Mouse (Mus musculus): ENCODE measurements around the gene Slc28a3. TPM values are rescaled to one million over a fixed set of nuclear protein-coding genes. Genes with fewer than 3 reads are reported as not detected.

Gene Slc28a3
- under 1 TPM; 0.07 to 0.85 TPM for total RNA-seq (2021)
- long read RNA-seq, experiment 1, partial matches to known transcripts, result 1 of 1 reads
- long read RNA-seq, experiment 1, other reads (novel, unspliced or antisense), result 0 of 1 reads
- long read RNA-seq, experiment 2, result 0 reads

- DNase-seq (ENCODE audit: low spot score in 2 of 2), result no peak
Observed at GRCm38 (mm10) chr13:58610716-58611115, at the start of gene Slc28a3. Slc28a3 (minus strand) TSS chr13:58610877.

DNA sequence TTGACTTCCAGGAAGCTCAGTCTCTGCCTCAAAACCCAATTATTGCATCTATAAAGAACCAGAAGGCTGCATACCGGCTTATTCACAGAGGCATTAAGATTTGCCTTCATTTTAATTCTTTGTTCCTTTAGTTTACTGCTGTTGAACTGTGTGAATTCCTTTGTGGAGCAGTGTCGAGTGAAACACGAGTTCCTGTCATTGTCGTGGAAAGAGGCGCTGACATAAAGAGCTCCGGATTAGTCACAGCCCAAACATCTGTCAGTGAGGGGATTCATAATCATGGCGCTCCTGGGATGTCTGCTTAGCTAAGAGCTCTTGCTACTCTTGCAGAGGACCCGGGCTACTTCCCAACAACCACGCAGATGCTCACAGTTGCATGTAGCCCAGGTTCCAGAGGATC, 47.3 kb upstream of the Slc28a3 start:
- no peak for DNase-seq (ENCODE audit: low spot score in 2 of 2)

DNA sequence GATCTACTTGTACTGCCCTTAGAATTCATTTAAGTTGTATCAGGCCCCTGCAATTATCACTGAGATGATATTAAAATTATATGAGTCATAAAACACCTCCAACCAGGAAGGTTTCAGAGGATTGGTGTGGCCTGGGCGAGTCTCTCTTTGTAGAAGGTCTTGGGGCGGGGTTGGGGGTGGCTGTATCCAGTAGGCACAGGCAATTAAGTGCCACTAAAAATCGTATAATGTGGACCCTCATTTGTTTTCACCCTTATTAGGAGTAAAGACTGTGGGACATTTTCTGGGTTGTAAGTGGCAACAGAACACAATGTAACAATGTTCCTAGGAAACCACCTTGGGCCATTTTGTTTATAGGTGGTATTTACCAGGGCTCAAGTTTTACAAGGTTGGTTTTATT, 46.2 kb upstream of the Slc28a3 start:
- no peak for DNase-seq (ENCODE audit: low spot score in 2 of 2)

- DNase-seq (ENCODE audit: low spot score in 2 of 2), result no peak
Observed at GRCm38 (mm10) chr13:58655552-58655951, 44.9 kb upstream of the Slc28a3 start.

- peak; percentile 54 to 56 for DNase-seq (ENCODE audit: low spot score in 2 of 2)
Observed at GRCm38 (mm10) chr13:58640330-58640729, 29.7 kb upstream of the Slc28a3 start.

DNA sequence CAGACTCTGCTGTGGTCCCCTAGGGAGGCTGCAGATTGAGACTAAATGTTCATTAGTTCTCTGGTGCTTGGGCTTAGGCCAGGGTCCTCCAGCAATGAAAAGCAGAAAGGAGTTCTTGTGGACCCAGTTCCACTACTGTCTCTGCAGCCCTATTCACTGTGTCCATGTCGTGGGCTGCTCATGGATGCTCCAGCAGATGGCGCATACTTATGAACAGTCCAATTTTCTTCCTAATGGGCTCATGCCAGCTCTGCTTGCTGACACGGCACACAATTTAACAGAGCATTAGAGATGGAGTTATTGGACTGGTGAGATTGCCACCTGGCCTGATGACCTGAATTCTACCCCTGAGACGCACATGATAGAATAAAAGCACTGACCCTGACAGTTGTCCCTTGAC, 28.3 kb upstream of the Slc28a3 start:
- peak; percentile 73 to 83 for DNase-seq (ENCODE audit: low spot score in 2 of 2)

GRCm38 (mm10) chr13:58637360-58638002, 26.8 kb upstream of the Slc28a3 start:
- DNase-seq (ENCODE audit: low spot score in 2 of 2), result peak; percentile 59 to 79

- no peak for DNase-seq (ENCODE audit: low spot score in 2 of 2)
Observed at GRCm38 (mm10) chr13:58633887-58634286, 23.2 kb upstream of the Slc28a3 start.

- no peak for DNase-seq (ENCODE audit: low spot score in 2 of 2)
Observed at GRCm38 (mm10) chr13:58630756-58631155, 20.1 kb upstream of the Slc28a3 start.

- DNase-seq (ENCODE audit: low spot score in 2 of 2), result no peak
Observed at GRCm38 (mm10) chr13:58629365-58630050, 18.8 kb upstream of the Slc28a3 start.

DNA sequence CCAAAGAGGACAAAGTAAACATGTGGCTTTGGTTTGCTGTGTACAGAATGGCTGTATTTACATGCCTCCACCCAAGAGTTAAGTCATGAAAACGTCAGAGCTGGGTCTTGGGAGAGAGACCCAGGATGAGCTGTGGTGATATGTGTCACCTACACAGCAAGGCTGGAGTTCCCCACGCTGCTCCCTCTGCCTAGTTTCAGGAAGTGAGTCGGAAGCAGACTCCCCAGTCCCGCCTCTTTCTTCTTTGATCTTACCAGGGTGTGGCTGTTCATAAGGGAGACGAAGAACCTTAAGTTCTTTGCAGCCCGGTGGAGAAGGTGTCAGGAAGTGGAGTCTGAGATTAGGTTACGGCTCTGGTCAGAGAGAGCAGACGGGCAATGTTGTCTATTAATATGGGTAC, 12.0 kb upstream of the Slc28a3 start:
- no peak for DNase-seq (ENCODE audit: low spot score in 2 of 2)

DNA sequence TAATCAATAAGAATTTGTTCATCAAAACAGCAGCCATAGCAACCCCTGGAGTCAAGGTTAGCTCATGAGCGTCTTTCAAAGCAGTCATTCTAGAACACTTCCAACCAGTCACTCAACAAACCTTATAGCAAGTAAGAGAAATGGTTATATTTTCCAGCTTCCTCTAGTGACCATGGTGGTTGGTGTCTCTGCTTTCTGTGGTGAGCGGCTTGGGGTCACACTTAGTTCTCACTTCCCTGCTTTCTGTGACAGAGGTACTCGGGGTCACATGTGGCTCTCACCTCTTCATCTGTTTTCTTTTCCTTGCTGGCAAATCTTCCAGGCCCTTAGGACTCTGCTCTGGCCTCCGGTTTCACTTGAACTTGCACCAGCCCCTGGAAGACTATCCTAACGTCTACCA, 8.6 kb upstream of the Slc28a3 start:
- DNase-seq (ENCODE audit: low spot score in 2 of 2), result no peak

- no peak for DNase-seq (ENCODE audit: low spot score in 2 of 2)
Observed at GRCm38 (mm10) chr13:58610059-58610458, 618 bp downstream of the Slc28a3 start.

DNA sequence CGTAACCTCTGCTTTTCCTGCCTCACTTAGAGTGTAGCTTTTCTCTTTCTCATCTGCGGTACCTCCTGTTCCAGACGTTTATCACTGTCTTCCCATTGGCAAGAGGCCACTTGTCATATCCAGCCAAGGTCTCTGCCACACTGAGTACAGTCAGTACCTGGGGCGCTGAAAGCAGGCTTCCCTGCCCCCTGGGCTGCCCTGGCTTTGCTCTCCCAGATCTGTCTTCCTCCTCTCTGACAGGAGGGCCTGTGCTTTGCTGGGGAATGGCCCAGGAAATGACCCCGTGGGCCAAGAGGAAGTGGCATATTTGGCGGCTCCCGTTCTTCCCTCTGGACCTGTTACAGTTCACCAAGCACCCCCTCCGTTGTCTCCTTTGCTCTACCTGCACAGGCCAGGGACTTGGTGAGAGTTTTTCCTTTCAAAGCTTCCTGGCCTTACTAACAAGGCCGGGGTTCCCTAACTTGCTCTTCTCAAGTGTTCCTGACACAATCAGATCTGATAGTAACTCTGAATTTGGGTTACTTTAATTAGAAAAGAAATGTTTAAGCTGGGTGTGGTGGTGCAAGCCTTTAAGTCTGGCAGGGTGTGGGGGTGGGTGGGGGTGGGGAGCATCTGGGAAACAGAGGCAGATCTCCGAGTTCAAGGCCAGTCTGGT, 9.3 kb downstream of the Slc28a3 start:
- DNase-seq (ENCODE audit: low spot score in 2 of 2), result no peak

DNA sequence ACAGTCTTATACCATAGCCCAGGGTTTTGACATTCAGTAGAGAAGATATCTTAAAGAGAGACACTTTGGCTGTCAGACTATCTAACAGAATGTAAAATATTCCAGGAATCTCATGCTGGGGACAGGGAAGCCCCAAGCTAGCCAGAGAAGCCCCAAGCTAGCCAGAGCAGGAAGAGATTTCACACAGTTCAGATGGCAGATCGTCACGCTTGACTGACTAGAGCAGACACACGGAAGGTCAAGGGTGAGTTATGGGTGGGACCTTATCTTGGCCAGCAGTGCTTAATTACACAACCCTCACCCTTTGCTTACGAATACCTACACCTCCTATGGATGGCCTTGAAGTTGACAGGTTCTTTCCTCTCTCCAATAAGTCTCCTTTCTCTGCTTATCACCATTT, 12.1 kb downstream of the Slc28a3 start:
- no peak for DNase-seq (ENCODE audit: low spot score in 2 of 2)

DNA sequence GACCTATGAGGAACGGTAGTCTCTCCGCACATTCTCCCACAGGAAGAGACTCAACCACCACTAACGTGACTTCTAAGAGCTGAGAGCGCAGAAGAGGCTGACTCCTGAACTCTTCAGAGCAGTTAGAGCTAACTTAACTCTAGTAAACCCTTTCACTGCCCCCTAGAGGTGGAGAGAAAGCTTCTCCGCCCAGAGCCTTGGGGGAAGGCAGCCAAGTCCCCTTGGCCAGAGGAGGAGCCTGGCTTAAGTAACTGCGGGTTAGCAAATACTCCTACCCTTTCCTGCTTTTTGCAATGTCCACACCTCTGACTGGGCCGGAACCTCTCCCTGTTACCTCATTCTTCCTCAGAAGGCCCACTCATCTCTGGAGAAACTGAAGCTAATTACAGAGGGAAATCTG, 17.5 kb downstream of the Slc28a3 start:
- DNase-seq (ENCODE audit: low spot score in 2 of 2), result peak in 1 of 2 experiments; percentile 36

- no peak for DNase-seq (ENCODE audit: low spot score in 2 of 2)
Observed at GRCm38 (mm10) chr13:58591912-58592311, 18.8 kb downstream of the Slc28a3 start.

- peak; percentile 21 to 26 for DNase-seq (ENCODE audit: low spot score in 2 of 2)
Observed at GRCm38 (mm10) chr13:58590630-58591029, 20.0 kb downstream of the Slc28a3 start.

DNA sequence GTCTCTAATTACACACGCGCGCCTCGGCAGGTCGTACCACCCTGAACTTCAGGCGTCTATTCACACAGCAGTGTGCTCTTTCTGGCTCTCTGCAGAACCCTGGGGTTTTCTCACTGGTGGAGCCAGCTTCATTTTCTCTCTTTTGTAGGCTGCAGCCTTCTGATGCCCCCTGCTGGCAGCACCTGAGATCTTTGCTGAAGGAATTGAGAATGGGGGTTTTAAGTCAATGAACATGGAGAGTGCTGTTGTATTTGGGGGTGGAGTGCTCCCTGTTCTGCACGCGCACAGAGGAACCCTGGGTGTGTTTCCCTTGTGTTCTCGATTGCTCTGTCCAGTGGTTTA, 21.2 kb downstream of the Slc28a3 start:
- DNase-seq (ENCODE audit: low spot score in 2 of 2), result peak; percentile 82 to 89

GRCm38 (mm10) chr13:58588655-58589516, 21.8 kb downstream of the Slc28a3 start:
- DNase-seq (ENCODE audit: low spot score in 2 of 2), result peak in 1 of 2 experiments; percentile 44

GRCm38 (mm10) chr13:58587962-58588361, 22.7 kb downstream of the Slc28a3 start:
- DNase-seq (ENCODE audit: low spot score in 2 of 2), result no peak

All from layer of hippocampus, postnatal 14 days (tissue).